Mouse (Mus musculus) olfactory bulb, adult 2 months (tissue): ENCODE measurements around the gene Gm10491.

Experiments used
- CTCF ChIP-seq: fragments of 200-500 bp; IDR thresholded peaks from 2 replicates; pipeline ENCODE4 v1.5.1; 2012; ENCODE audit warnings: low read depth, mild to moderate bottlenecking, low read length, moderate library complexity; ENCODE audit not compliant: insufficient read depth
- POLR2A ChIP-seq: fragments of 200-500 bp; IDR thresholded peaks from 2 replicates; pipeline ENCODE4 v1.6.1; 2012; ENCODE audit warnings: mild to moderate bottlenecking, low read depth, low read length, moderate library complexity; ENCODE audit not compliant: insufficient read depth

GRCm38 (mm10) chrX:7865343-7865742 lies 42.3 kb downstream of the Gm10491 start:
- TF ChIP-seq CTCF (no peak), POLR2A (no peak)
